7 mouse cellular contexts compared by ENCODE assay signal in the genomic region with DNA sequence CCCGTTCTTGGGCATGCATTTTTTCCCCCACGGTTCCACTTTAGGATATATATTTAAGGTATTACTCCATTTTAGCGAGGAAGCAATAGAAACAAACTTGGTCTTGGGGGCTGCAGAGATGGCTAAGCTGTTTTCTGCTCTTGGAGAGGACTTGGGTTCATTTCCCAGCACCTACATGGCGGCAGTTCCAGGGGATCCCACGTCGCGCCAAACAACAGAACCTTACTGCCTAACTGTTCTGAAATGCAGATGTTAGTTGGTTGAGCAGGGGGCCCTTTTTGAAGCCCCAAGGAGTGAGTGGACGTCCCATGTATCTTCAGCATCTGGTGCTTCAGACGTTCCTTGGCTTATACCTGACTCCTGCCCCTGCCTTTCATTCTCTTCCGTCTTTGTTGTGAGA. TPM values are rescaled to one million over a fixed set of nuclear protein-coding genes. Genes with fewer than 3 reads are reported as not detected.
DNase-seq lines count a peak whose midpoint lies in the region; ATAC-seq and TF ChIP-seq lines count a peak whose summit lies in the region.

No protein-coding gene starts in this region.

- peak overlapping the region; percentile 64 for H3K4me2 ChIP-seq in embryonic facial prominence, embryonic 15.5 days (replicated peaks)
- peak overlapping the region; percentile 88 for H3K4me2 ChIP-seq in hindbrain, postnatal 0 days (ENCODE audit: low read depth, low read length)
- peak overlapping the region; percentile 71 for H3K4me2 ChIP-seq in lung, embryonic 16.5 days (ENCODE audit: low read depth, low read length)
- peak overlapping the region; percentile 85 for H3K4me2 ChIP-seq in stomach, embryonic 15.5 days

- H3K9me3 ChIP-seq in embryonic facial prominence, embryonic 15.5 days (replicated peaks): no peaks in the 10 kb centered on the region
- no peaks in the 10 kb centered on the region for H3K9me3 ChIP-seq in hindbrain, postnatal 0 days (ENCODE audit: low read length)
- H3K9me3 ChIP-seq in lung, embryonic 16.5 days (ENCODE audit: control insufficient read depth, low read length): no peaks in the 10 kb centered on the region
- no peaks in the 10 kb centered on the region for H3K9me3 ChIP-seq in stomach, embryonic 15.5 days

- peak overlapping the region; percentile 96 for H3K27ac ChIP-seq in embryonic facial prominence, embryonic 15.5 days (replicated peaks)
- H3K27ac ChIP-seq in hindbrain, postnatal 0 days: peak overlapping the region; percentile 93
- H3K27ac ChIP-seq in lung, embryonic 16.5 days (ENCODE audit: low read length): peak overlapping the region; percentile 90
- peak overlapping the region; percentile 96 for H3K27ac ChIP-seq in stomach, embryonic 15.5 days

- H3K9ac ChIP-seq in embryonic facial prominence, embryonic 15.5 days: peak overlapping the region; percentile 68
- peak overlapping the region; percentile 83 for H3K9ac ChIP-seq in hindbrain, postnatal 0 days (replicated peaks; ENCODE audit: low read length)
- peak overlapping the region; percentile 81 for H3K9ac ChIP-seq in lung, embryonic 16.5 days (ENCODE audit: low read length)
- peak overlapping the region; percentile 74 for H3K9ac ChIP-seq in stomach, embryonic 15.5 days

- DNase-seq in right cerebral cortex, postnatal 25 days: peak; percentile 23
- no peak for DNase-seq in right cerebral cortex, postnatal 10 days (ENCODE audit: low spot score in 2 of 2)
- peak; percentile 34 for DNase-seq in adrenal gland, postnatal 14 days
- no peak for DNase-seq in hindbrain, postnatal 0 days (ENCODE audit: low spot score)

- peak overlapping the region; percentile 81 for H3K4me3 ChIP-seq in embryonic facial prominence, embryonic 15.5 days (replicated peaks)
- H3K4me3 ChIP-seq in hindbrain, postnatal 0 days (ENCODE audit: low read length): peak overlapping the region; percentile 70
- peak overlapping the region; percentile 83 for H3K4me3 ChIP-seq in lung, embryonic 16.5 days (ENCODE audit: low read length)
- peak overlapping the region; percentile 94 for H3K4me3 ChIP-seq in stomach, embryonic 15.5 days (replicated peaks)

- no peak for TF ChIP-seq CTCF in hindbrain, postnatal 0 days (IDR thresholded peaks at IDR 0.05; ENCODE audit: low read depth)

- H3K27me3 ChIP-seq in embryonic facial prominence, embryonic 15.5 days: no peaks in the 10 kb centered on the region
- no peaks in the 10 kb centered on the region for H3K27me3 ChIP-seq in hindbrain, postnatal 0 days (ENCODE audit: insufficient read depth, low read length)
- no peaks in the 10 kb centered on the region for H3K27me3 ChIP-seq in lung, embryonic 16.5 days (ENCODE audit: control insufficient read depth, insufficient read depth, low read depth, low read length)
- H3K27me3 ChIP-seq in stomach, embryonic 15.5 days (replicated peaks): no peaks in the 10 kb centered on the region

- under 1% methylated on average over 10 of the region's 10 CpGs for WGBS in embryonic facial prominence, embryonic 15.5 days
- WGBS in hindbrain, postnatal 0 days: under 1% methylated on average over 10 of the region's 10 CpGs
- 1% methylated on average over 10 of the region's 10 CpGs for WGBS in lung, embryonic 16.5 days
- under 1% methylated on average over 10 of the region's 10 CpGs for WGBS in stomach, embryonic 15.5 days

- no peak for ATAC-seq in embryonic facial prominence, embryonic 15.5 days (ENCODE audit: insufficient number of reproducible peaks, low FRiP score, low TSS enrichment, low read depth)
- no peak for ATAC-seq in hindbrain, postnatal 0 days
- 0 out of 2 replicates have a peak, but pooled peaks have one; percentile 1 for ATAC-seq in lung, embryonic 16.5 days (ENCODE audit: low read depth)
- ATAC-seq in stomach, embryonic 15.5 days (ENCODE audit: insufficient read depth, low FRiP score, low read depth): no peak

- peaks cover 12% of the 10 kb centered on the region for H3K4me1 ChIP-seq in embryonic facial prominence, embryonic 15.5 days
- H3K4me1 ChIP-seq in hindbrain, postnatal 0 days (ENCODE audit: insufficient read depth, low read length): peaks cover 13% of the 10 kb centered on the region
- H3K4me1 ChIP-seq in lung, embryonic 16.5 days (replicated peaks; ENCODE audit: control insufficient read depth, insufficient read depth, low read length): peaks cover 14% of the 10 kb centered on the region
- peaks cover 12% of the 10 kb centered on the region; the same call in 1 of the 2 replicates for H3K4me1 ChIP-seq in stomach, embryonic 15.5 days

- peaks cover 3% of the 10 kb centered on the region for H3K36me3 ChIP-seq in embryonic facial prominence, embryonic 15.5 days
- H3K36me3 ChIP-seq in hindbrain, postnatal 0 days (ENCODE audit: insufficient read depth, low read length): no peaks in the 10 kb centered on the region
- H3K36me3 ChIP-seq in lung, embryonic 16.5 days (ENCODE audit: control insufficient read depth, insufficient read depth, low read length): peaks cover 3% of the 10 kb centered on the region; the same call in 1 of the 2 replicates
- H3K36me3 ChIP-seq in stomach, embryonic 15.5 days: peaks cover 5% of the 10 kb centered on the region

RNA-seq across cellular contexts. Expression of a gene that starts 0.8 kb away (rescaled TPM):
- 98.9 and 123 TPM in 2 replicates for total RNA-seq in adrenal gland, postnatal 14 days (2021)
- 64.0 and 65.7 TPM in 2 replicates for polyA plus RNA-seq in embryonic facial prominence, embryonic 15.5 days (2015; fragmentation: Nextera tagmentation; extraction: Ambion mirVana)
- total RNA-seq in hindbrain, postnatal 0 days (2014; rRNA removed): 13.1 and 15.7 TPM in 2 replicates
- polyA plus RNA-seq in hindbrain, postnatal 0 days (2015; fragmentation: Nextera tagmentation; extraction: Ambion mirVana): 50.3 and 58.9 TPM in 2 replicates
- polyA plus RNA-seq in lung, embryonic 16.5 days (2015; fragmentation: Nextera tagmentation; extraction: Ambion mirVana): 66.5 and 67.0 TPM in 2 replicates
- 61.1 and 73.1 TPM in 2 replicates for polyA plus RNA-seq in stomach, embryonic 15.5 days (2015; fragmentation: Nextera tagmentation; extraction: Ambion mirVana)

Comparison
In these comparisons a context has a peak if more than half of its experiments do, and no peak if none do; other contexts are left out.
1. DNase-seq: peak in right cerebral cortex, postnatal 25 days (single experiment) and adrenal gland, postnatal 14 days (single experiment); none in right cerebral cortex, postnatal 10 days (0 of 2) and hindbrain, postnatal 0 days (single experiment).
2. Peak in every context shown above with its lines, with median percentiles within 50 percentile points of each other: H3K27ac ChIP-seq, H3K4me2 ChIP-seq, H3K4me3 ChIP-seq and H3K9ac ChIP-seq.